Mouse (Mus musculus) lung, postnatal 10 days (tissue): ENCODE data around the gene Set.

Experiments used
- DNase-seq: peaks from one replicate; pipeline ENCODE4 v3.0.0; 2021

The Set gene

GRCm38 (mm10) chr2:30062249-30063093 lies 5.3 kb downstream of the Set start:
- peak; percentile 62 for DNase-seq

- no peak for DNase-seq
These were observed 6.1 kb downstream of the Set start for GRCm38 (mm10) chr2:30063235-30063634.

- DNase-seq = no peak
These were observed 6.6 kb downstream of the Set start for GRCm38 (mm10) chr2:30063791-30064190.

- DNase-seq = no peak
These were observed 7.1 kb downstream of the Set start for GRCm38 (mm10) chr2:30064298-30064697.

GRCm38 (mm10) chr2:30066046-30066901 lies 9.1 kb downstream of the Set start:
- DNase-seq = peak; percentile 97

GRCm38 (mm10) chr2:30067031-30067888 lies 10.1 kb downstream of the Set start:
- DNase-seq = peak; percentile 51

- no peak for DNase-seq
These were observed 10.8 kb downstream of the Set start for GRCm38 (mm10) chr2:30067962-30068361.

- DNase-seq = no peak
These were observed 15.7 kb downstream of the Set start for GRCm38 (mm10) chr2:30072875-30073274.

- DNase-seq = no peak
These were observed 16.1 kb downstream of the Set start for GRCm38 (mm10) chr2:30073285-30073684.

GRCm38 (mm10) chr2:30075625-30076024 lies 18.4 kb downstream of the Set start:
- DNase-seq = no peak

- no peak for DNase-seq
These were observed 19.3 kb downstream of the Set start for GRCm38 (mm10) chr2:30076439-30076838.

- DNase-seq = no peak
These were observed 19.8 kb downstream of the Set start for GRCm38 (mm10) chr2:30076959-30077358.

- peak; percentile 92 for DNase-seq
These were observed 20.5 kb downstream of the Set start, which contains the start of gene Pkn3 for GRCm38 (mm10) chr2:30077502-30078348. TSS of gene Pkn3 (plus strand) at chr2:30077684.

GRCm38 (mm10) chr2:30078349-30078712 lies 21.2 kb downstream of the Set start:
- DNase-seq = peak; percentile 59

GRCm38 (mm10) chr2:30078760-30079159 lies 21.6 kb downstream of the Set start:
- DNase-seq = no peak

GRCm38 (mm10) chr2:30080181-30080800 lies 23.1 kb downstream of the Set start:
- no peak for DNase-seq

- DNase-seq = no peak
These were observed 26.9 kb downstream of the Set start for GRCm38 (mm10) chr2:30084113-30084512.

- DNase-seq = no peak
These were observed 27.5 kb downstream of the Set start for GRCm38 (mm10) chr2:30084632-30085031.

- no peak for DNase-seq
These were observed 30.1 kb downstream of the Set start for GRCm38 (mm10) chr2:30087310-30087709.

GRCm38 (mm10) chr2:30091521-30091920 lies 34.3 kb downstream of the Set start:
- DNase-seq = no peak

- DNase-seq = no peak
These were observed 35.2 kb downstream of the Set start for GRCm38 (mm10) chr2:30092280-30092918.
